Mouse (Mus musculus) small intestine, adult 10 weeks (tissue): Measurements from ENCODE around the gene Gm43552. TPM values are rescaled to one million over a fixed set of nuclear protein-coding genes. Genes with fewer than 3 reads are reported as not detected.

ENCODE experiments used
- polyA plus RNA-seq: library from polyadenylated mRNA; stranded (reverse); fragments of 350-450 nt; fragmentation: Illumina TruSeq; extraction: RNeasy Lipid Tissue Mini Kit (QIAGEN cat#74804); gene quantifications from one replicate; pipeline ENCODE4 v1.2.3, GENCODE M21; 2014; ENCODE audit warnings: low replicate concordance

Gm43552 gene
- not detected for polyA plus RNA-seq

GRCm38 (mm10) chr5:65492716-65493531 lies at the start of gene Gm43552:
Gene Gm43552 (minus strand): TSS chr5:65492833.

DNA sequence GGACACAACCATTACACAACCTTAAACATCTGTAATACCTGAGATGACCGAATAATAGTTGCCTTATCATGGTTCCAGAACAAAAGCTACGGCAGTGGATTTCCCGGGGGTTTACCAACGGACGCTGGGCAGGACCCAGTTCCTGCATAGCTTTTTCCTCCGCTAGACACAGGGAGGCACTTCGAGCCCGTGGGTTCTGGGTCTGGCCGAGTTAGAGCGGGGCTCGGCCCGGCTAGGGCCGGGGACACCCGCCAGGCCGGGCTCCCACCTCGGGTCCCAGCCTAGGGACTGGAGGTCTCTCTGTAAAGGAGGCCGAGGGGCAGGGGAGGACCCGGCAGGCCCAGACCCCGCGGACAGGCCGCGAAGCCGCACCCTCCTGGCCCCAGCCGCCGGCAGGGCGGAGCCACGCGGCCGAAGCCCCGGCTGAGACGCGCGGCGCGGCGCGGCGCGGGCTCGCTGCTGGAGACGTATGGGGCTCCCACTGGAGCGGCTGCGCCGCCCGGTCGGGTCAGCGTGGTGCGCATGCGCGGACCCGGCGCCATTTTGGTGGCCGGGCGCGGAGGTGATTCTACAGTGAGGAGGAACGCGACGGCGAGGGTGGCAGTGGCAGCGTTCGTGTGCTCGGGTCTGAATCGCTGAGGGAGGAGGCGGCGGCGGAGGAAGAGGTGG lies 44.3 kb upstream of the Gm43552 start, which contains the start of the genes Smim14 and Ube2k:
Gene Smim14 (minus strand): TSS at position 434 of the 669 bp plus-strand sequence.
Gene Ube2k (plus strand): TSS at position 483 of the 669 bp plus-strand sequence.

GRCm38 (mm10) chr5:65435806-65436561 lies 56.6 kb downstream of the Gm43552 start, which contains the start of gene Ugdh:
Gene Ugdh (minus strand): TSS chr5:65435949.

GRCm38 (mm10) chr5:65390648-65391644 lies 101.7 kb downstream of the Gm43552 start, which contains the start of the genes Rpl9 and Lias:
Gene Rpl9 (minus strand): TSS chr5:65391444.
Gene Lias (plus strand): TSS chr5:65391497.

Other genes starting within 250 kb of the Gm43552 start
- 13.6 TPM for gene Rfc1, start 157.2 kb downstream of the Gm43552 start, polyA plus RNA-seq
- gene Klb, start 144.5 kb downstream of the Gm43552 start, polyA plus RNA-seq, result 0.52 TPM
- gene Rpl9, start 101.4 kb downstream of the Gm43552 start, polyA plus RNA-seq, result 399 TPM
- gene Lias, start 101.3 kb downstream of the Gm43552 start, polyA plus RNA-seq, result 60.3 TPM
- gene Ugdh, start 56.9 kb downstream of the Gm43552 start, polyA plus RNA-seq, result 1,364 TPM
- 126 TPM for gene Smim14, start 44.4 kb upstream of the Gm43552 start, polyA plus RNA-seq
- 98.2 TPM for gene Ube2k, start 44.4 kb upstream of the Gm43552 start, polyA plus RNA-seq
- gene Pds5a, start 205.4 kb upstream of the Gm43552 start, polyA plus RNA-seq, result 205 TPM